Mouse (Mus musculus): ENCODE data around the gene Vamp5.
A peak's percentile ranks its signal among the peaks of the same experiment; 100 is the strongest.

DNA sequence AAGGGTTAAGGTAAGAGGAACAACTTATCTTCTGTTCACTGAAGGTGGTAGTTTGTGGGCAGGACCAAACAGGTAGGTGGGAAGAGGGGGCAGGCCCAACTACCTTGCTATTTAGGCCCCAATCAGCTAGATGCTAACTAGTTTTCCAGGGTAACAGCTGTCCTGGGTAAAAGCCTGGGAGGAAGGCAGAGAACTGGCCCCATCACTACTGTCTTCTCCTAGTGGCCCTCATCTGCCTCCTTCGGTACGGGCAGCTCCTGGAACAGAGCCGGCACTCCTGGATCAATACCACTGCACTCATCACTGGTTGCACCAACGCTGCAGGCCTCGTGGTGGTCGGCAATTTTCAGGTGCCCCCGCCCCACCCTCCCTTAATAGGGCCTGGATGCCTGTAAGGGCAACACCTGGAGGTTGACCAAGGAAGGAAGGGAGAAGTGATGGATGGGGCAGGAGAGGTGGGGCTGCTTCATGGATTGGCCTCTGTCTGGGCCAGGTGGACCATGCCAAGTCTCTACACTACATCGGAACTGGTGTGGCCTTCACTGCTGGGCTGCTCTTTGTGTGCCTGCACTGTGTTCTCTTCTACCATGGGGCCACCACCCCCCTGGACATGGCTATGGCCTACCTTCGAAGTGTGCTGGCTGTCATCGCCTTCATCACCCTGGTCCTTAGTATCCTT lies 22.0 kb downstream of the Vamp5 start:
- TF ChIP-seq NELFE (IDR thresholded peaks at IDR 0.05; ENCODE audit: low read depth, low read length) (no peak), HCFC1 (IDR thresholded peaks at IDR 0.05; ENCODE audit: low read depth, low read length) (no peak), POLR2A (IDR thresholded peaks at IDR 0.05; ENCODE audit: control insufficient read depth in 1 of 2, insufficient read depth in 1 of 2, low read depth in 1 of 2, low read length in 2 of 2, poor library complexity in 1 of 2) (peak in 1 of 2 experiments; percentile 20; a peak in 1 of 4 replicates), MAX (IDR thresholded peaks at IDR 0.05; ENCODE audit: low read length) (no peak), TAL1 (IDR thresholded peaks at IDR 0.05; ENCODE audit: low read length) (no peak), BHLHE40 (IDR thresholded peaks at IDR 0.05; ENCODE audit: borderline replicate concordance, low read depth, low read length) (no peak), MEF2A (IDR thresholded peaks at IDR 0.05; ENCODE audit: extremely low read depth, insufficient replicate concordance, low read depth, low read length, poor library complexity, severe bottlenecking) (no peak)

Data from MEL (cell line).